Mouse (Mus musculus) heart, embryonic 15.5 days (tissue): Measurements from ENCODE around the gene Pcsk5. TPM values are rescaled to one million over a fixed set of nuclear protein-coding genes. Genes with fewer than 3 reads are reported as not detected.
"Not testable (repeated sequence)": the region's sequence is repeated elsewhere in the genome, so short reads cannot be mapped to it uniquely, and the experiment has no call there.

Experiments used
- ATAC-seq: fragments of 200-750 bp; cut with Nextera tagmentation; replicated peaks from 2 replicates; pipeline ENCODE4 v1.8.0; 2017; ENCODE audit warnings: low read depth, moderate TSS enrichment; ENCODE audit not compliant: insufficient number of reproducible peaks, insufficient read depth, low FRiP score
- H3K27ac ChIP-seq: fragments of 300-500 bp; sonication (generic); 2 replicates; pipeline ENCODE4 v1.5.1; 2015; ENCODE audit warnings: mild to moderate bottlenecking, inconsistent platforms
- H3K27me3 ChIP-seq: fragments of 300-500 bp; sonication (generic); 2 replicates; pipeline ENCODE4 v1.6.1; 2015; ENCODE audit warnings: inconsistent platforms
- H3K36me3 ChIP-seq: fragments of 300-500 bp; sonication (generic); 2 replicates; pipeline ENCODE4 v1.6.1; 2015; ENCODE audit warnings: mild to moderate bottlenecking, inconsistent platforms
- H3K4me1 ChIP-seq: fragments of 300-500 bp; sonication (generic); replicated peaks from 2 replicates; pipeline ENCODE4 v1.6.1; 2015; ENCODE audit warnings: inconsistent platforms
- H3K4me2 ChIP-seq: fragments of 300-500 bp; sonication (generic); 2 replicates; pipeline ENCODE4 v1.6.1; 2015; ENCODE audit warnings: inconsistent platforms, mild to moderate bottlenecking, moderate library complexity
- H3K4me3 ChIP-seq: fragments of 300-500 bp; sonication (generic); 2 replicates; pipeline ENCODE4 v1.5.1; 2015; ENCODE audit warnings: mild to moderate bottlenecking, inconsistent platforms
- H3K9ac ChIP-seq: fragments of 300-500 bp; sonication (generic); 2 replicates; pipeline ENCODE4 v1.6.1; 2015; ENCODE audit warnings: mild to moderate bottlenecking, inconsistent platforms
- H3K9me3 ChIP-seq: fragments of 300-500 bp; sonication (generic); replicated peaks from 2 replicates; pipeline ENCODE4 v1.6.1; 2016; ENCODE audit warnings: inconsistent platforms
- WGBS: fragments of 180-500 bp; shearing (Covaris S2); methylation state at CpG from one replicate; pipeline ENCODE4 v1.1.7; 2015; ENCODE audit warnings: mixed read lengths; 5-methylcytosine and 5-hydroxymethylcytosine counted together
- polyA plus RNA-seq: library from polyadenylated mRNA; unstranded; fragments of >200 nt; fragmentation: Nextera tagmentation; extraction: Ambion mirVana; gene quantifications from 2 replicates; pipeline ENCODE4 v1.2.1, GENCODE M21; 2015

Pcsk5 gene
- polyA plus RNA-seq, 1 experiment from 2014 or later: 11.3 TPM

DNA sequence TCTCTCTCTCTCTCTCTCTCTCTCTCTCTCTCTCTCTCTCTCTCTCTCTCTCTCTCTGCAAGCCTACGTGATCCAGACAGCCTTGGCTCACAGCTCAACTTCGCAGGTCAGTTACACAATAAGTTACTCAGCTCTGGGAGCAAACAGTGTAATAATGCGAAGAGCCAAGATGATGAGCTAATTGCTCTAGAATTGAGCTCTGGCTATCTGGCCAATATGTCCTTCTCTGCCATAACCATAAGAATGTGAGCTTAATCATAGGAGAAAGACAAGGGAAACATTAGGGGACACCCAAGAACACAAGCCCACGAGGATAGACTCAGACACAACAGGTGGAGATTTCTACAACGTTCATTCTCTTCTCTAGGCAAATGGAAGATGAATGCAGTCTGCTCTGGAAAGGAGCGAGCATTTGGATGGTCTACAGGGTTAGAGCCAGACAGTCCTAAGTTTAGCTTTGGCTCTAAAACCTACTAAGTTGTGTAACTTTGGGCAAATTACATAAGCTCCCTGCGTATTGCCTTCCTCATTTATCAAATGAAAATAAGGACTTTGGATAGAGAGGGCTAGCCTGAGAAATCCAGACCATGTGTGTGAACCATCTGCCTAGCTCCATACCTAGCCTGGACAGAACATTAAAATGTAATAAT, 338.7 kb downstream of the Pcsk5 start:
- Histone ChIP-seq H3K9ac (no peak overlapping the region), H3K4me2 (no peak overlapping the region), H3K4me3 (no peak overlapping the region), H3K9me3 (no peaks in the 10 kb centered on the region), H3K27me3 (no peaks in the 10 kb centered on the region), H3K36me3 (no peaks in the 10 kb centered on the region), H3K4me1 (no peaks in the 10 kb centered on the region), H3K27ac (no peak overlapping the region)
- WGBS: 74% methylated on average over 7 of the region's 7 CpGs
- ATAC-seq: no peak

GRCm38 (mm10) chr19:17496131-17496530, 341.3 kb downstream of the Pcsk5 start:
- no peak for ATAC-seq
- no peak overlapping the region for H3K9ac ChIP-seq
- no peak overlapping the region for H3K4me3 ChIP-seq
- H3K4me2 ChIP-seq: no peak overlapping the region
- H3K27ac ChIP-seq: no peak overlapping the region
- H3K4me1 ChIP-seq: no peaks in the 10 kb centered on the region
- 88% methylated on average over 1 of the region's 1 CpGs for WGBS
- H3K9me3 ChIP-seq: no peaks in the 10 kb centered on the region
- H3K27me3 ChIP-seq: no peaks in the 10 kb centered on the region
- no peaks in the 10 kb centered on the region for H3K36me3 ChIP-seq

GRCm38 (mm10) chr19:17491822-17492544, 345.4 kb downstream of the Pcsk5 start:
- no peak overlapping the region for H3K4me3 ChIP-seq
- 78% methylated on average over 9 of the region's 9 CpGs for WGBS
- no peaks in the 10 kb centered on the region for H3K4me1 ChIP-seq
- H3K27me3 ChIP-seq: no peaks in the 10 kb centered on the region
- H3K36me3 ChIP-seq: no peaks in the 10 kb centered on the region
- no peak for ATAC-seq
- no peak overlapping the region for H3K4me2 ChIP-seq
- no peak overlapping the region for H3K9ac ChIP-seq
- no peak overlapping the region for H3K27ac ChIP-seq
- no peaks in the 10 kb centered on the region for H3K9me3 ChIP-seq

DNA sequence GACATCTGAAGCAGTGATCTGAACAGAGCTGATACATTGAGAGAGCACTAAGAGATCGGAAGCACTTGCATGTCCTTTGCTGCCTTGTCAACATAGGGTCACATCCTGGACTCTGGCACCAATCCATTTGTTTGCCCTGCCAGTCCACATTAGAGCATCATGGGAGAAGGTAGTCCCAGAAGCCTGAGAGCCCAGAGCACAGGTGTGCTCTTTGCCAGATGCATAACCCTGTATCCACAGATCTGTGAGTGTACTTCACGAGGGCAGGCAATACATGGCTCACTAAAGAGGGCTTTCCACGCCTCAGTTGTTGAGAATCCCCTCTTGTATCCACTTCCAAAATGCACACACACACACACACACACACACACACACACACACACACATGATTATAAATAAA, 346.1 kb downstream of the Pcsk5 start:
- no peak overlapping the region for H3K27ac ChIP-seq
- no peak overlapping the region for H3K4me3 ChIP-seq
- no peaks in the 10 kb centered on the region for H3K9me3 ChIP-seq
- H3K4me1 ChIP-seq: no peaks in the 10 kb centered on the region
- no peak overlapping the region for H3K9ac ChIP-seq
- WGBS: 93% methylated on average over 3 of the region's 3 CpGs
- H3K36me3 ChIP-seq: no peaks in the 10 kb centered on the region
- ATAC-seq: no peak
- H3K27me3 ChIP-seq: no peaks in the 10 kb centered on the region
- H3K4me2 ChIP-seq: no peak overlapping the region

DNA sequence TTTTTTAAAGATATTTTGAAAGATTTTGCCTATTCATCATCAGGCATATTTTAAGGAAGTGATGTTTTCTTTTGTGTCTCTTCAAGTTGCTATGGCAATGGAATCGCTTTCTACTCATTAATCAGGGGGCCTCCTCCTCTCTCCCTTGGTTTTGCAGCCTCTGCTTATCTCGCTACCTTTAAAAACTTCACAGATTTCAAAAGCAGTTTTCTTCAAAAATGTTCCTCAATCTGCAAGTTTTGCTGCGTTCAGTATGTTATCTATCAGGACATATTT, 347.6 kb downstream of the Pcsk5 start:
- 49% methylated on average over 3 of the region's 3 CpGs for whole genome bisulfite sequencing
- no peak overlapping the region for H3K4me3 ChIP-seq
- H3K27me3 ChIP-seq: no peaks in the 10 kb centered on the region
- no peaks in the 10 kb centered on the region for H3K4me1 ChIP-seq
- no peak overlapping the region for H3K4me2 ChIP-seq
- H3K9ac ChIP-seq: no peak overlapping the region
- no peak overlapping the region for H3K27ac ChIP-seq
- no peaks in the 10 kb centered on the region for H3K9me3 ChIP-seq
- ATAC-seq: no peak
- H3K36me3 ChIP-seq: no peaks in the 10 kb centered on the region

GRCm38 (mm10) chr19:17489041-17489865, 348.2 kb downstream of the Pcsk5 start:
- Histone ChIP-seq H3K9ac (no peak overlapping the region), H3K4me2 (no peak overlapping the region), H3K4me3 (no peak overlapping the region), H3K27ac (no peak overlapping the region), H3K4me1 (no peaks in the 10 kb centered on the region), H3K36me3 (no peaks in the 10 kb centered on the region), H3K27me3 (no peaks in the 10 kb centered on the region), H3K9me3 (no peaks in the 10 kb centered on the region)
- 64% methylated on average over 17 of the region's 17 CpGs for WGBS
- ATAC-seq: no peak

DNA sequence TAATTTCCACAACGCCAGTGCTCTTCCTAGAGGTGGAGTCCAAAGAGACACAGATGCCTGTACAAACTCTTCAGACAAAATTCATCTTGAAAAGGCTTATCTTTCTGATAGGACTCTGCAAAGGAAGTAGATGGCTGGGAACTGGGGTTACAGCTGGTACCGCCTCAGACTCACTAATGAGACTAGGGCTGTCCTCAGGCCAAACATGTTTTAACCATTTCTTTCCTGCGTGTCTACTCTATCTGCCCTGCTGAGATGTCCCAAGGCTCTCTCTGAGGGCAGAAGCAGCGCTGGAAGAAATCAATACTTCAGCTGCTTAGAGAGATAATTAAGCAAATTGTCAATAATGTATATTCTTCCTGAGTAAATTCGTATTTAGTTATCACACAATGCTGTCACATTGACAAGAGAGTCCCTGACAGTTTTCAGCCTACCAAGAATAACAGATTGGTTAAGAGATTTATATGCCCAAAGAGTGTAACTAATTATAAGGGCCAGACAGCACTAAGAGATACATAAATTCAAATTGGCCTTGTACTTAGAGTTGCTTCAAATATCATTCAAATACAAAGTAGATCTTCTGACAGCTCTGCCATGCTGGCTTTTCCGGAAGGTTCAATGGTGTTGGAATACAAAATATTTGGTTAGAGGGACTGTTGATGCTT, 355.2 kb downstream of the Pcsk5 start:
- Histone ChIP-seq H3K27ac (no peak overlapping the region), H3K9ac (no peak overlapping the region), H3K9me3 (no peaks in the 10 kb centered on the region), H3K27me3 (no peaks in the 10 kb centered on the region), H3K36me3 (no peaks in the 10 kb centered on the region), H3K4me1 (no peaks in the 10 kb centered on the region), H3K4me3 (no peak overlapping the region), H3K4me2 (no peak overlapping the region)
- ATAC-seq: no peak
- 51% methylated on average over 6 of the region's 6 CpGs for WGBS

- no peaks in the 10 kb centered on the region for H3K36me3 ChIP-seq
- H3K9me3 ChIP-seq: no peaks in the 10 kb centered on the region
- no peak overlapping the region for H3K4me3 ChIP-seq
- ATAC-seq: no peak
- WGBS: 88% methylated on average over 5 of the region's 5 CpGs
- H3K27ac ChIP-seq: no peak overlapping the region
- no peaks in the 10 kb centered on the region for H3K27me3 ChIP-seq
- no peak overlapping the region for H3K4me2 ChIP-seq
- H3K9ac ChIP-seq: no peak overlapping the region
- H3K4me1 ChIP-seq: no peaks in the 10 kb centered on the region
Observed at GRCm38 (mm10) chr19:17479471-17479870, 358.0 kb downstream of the Pcsk5 start.

GRCm38 (mm10) chr19:17476021-17476420, 361.4 kb downstream of the Pcsk5 start:
- ATAC-seq: no peak
- Histone ChIP-seq H3K4me3 (no peak overlapping the region), H3K4me2 (no peak overlapping the region), H3K4me1 (no peaks in the 10 kb centered on the region), H3K9me3 (no peaks in the 10 kb centered on the region), H3K9ac (no peak overlapping the region), H3K36me3 (no peaks in the 10 kb centered on the region), H3K27me3 (no peaks in the 10 kb centered on the region), H3K27ac (no peak overlapping the region)
- WGBS: 84% methylated on average over 5 of the region's 5 CpGs

GRCm38 (mm10) chr19:17473138-17473537, 364.3 kb downstream of the Pcsk5 start:
- H3K4me3 ChIP-seq: not testable (repeated sequence)

GRCm38 (mm10) chr19:17471861-17472260, 365.6 kb downstream of the Pcsk5 start:
- no peak for ATAC-seq

More at GRCm38 (mm10) chr19:17473138-17473537, 364.3 kb downstream of the Pcsk5 start:
- not testable (repeated sequence) for H3K9ac ChIP-seq, H3K4me1 ChIP-seq, H3K9me3 ChIP-seq, H3K27ac ChIP-seq, H3K36me3 ChIP-seq, ATAC-seq, H3K4me2 ChIP-seq, H3K27me3 ChIP-seq
- WGBS: 96% methylated on average over 2 of the region's 2 CpGs

More at GRCm38 (mm10) chr19:17471861-17472260, 365.6 kb downstream of the Pcsk5 start:
- no peak overlapping the region for H3K9ac ChIP-seq
- no peaks in the 10 kb centered on the region for H3K27me3 ChIP-seq
- no peak overlapping the region for H3K27ac ChIP-seq
- WGBS: 64% methylated on average over 7 of the region's 7 CpGs
- no peak overlapping the region for H3K4me3 ChIP-seq
- H3K9me3 ChIP-seq: no peaks in the 10 kb centered on the region
- no peaks in the 10 kb centered on the region for H3K36me3 ChIP-seq
- H3K4me1 ChIP-seq: no peaks in the 10 kb centered on the region
- H3K4me2 ChIP-seq: no peak overlapping the region
